Mouse (Mus musculus) liver, embryonic 15.5 days (tissue): ENCODE measurements at regions not wholly inside any gene's neighbourhood (a gene's known extent, or its start where the extent isn't known, plus 50 kb on each side); places are given as distances from the start of the nearest gene placed in this dataset.
"Not testable (repeated sequence)": the region's sequence is repeated elsewhere in the genome, so short reads cannot be mapped to it uniquely, and the experiment has no call there.

Experiments used
- ATAC-seq: fragments of 200-750 bp; cut with Nextera tagmentation; 2 replicates; pipeline ENCODE4 v1.8.0; 2017; ENCODE audit warnings: moderate number of reproducible peaks, mild to moderate bottlenecking, moderate library complexity; ENCODE audit not compliant: insufficient read depth
- H3K27ac ChIP-seq: fragments of 300-500 bp; sonication (generic); replicated peaks from 2 replicates; pipeline ENCODE4 v1.5.1; 2015; ENCODE audit warnings: mild to moderate bottlenecking, inconsistent platforms
- H3K27me3 ChIP-seq: fragments of 300-500 bp; sonication (generic); 2 replicates; pipeline ENCODE4 v1.6.1; 2015; ENCODE audit warnings: mild to moderate bottlenecking, inconsistent platforms
- H3K36me3 ChIP-seq: fragments of 300-500 bp; sonication (generic); replicated peaks from 2 replicates; pipeline ENCODE4 v1.6.1; 2015; ENCODE audit warnings: moderate library complexity, mild to moderate bottlenecking, inconsistent platforms
- H3K4me1 ChIP-seq: fragments of 300-500 bp; sonication (generic); replicated peaks from 2 replicates; pipeline ENCODE4 v1.6.1; 2015; ENCODE audit warnings: inconsistent platforms
- H3K4me2 ChIP-seq: fragments of 300-500 bp; sonication (generic); 2 replicates; pipeline ENCODE4 v1.6.1; 2015; ENCODE audit warnings: moderate library complexity, mild to moderate bottlenecking, inconsistent platforms
- H3K4me3 ChIP-seq: fragments of 300-500 bp; sonication (generic); replicated peaks from 2 replicates; pipeline ENCODE4 v1.5.1; 2015; ENCODE audit warnings: mild to moderate bottlenecking, inconsistent platforms
- H3K9ac ChIP-seq: fragments of 300-500 bp; sonication (generic); 2 replicates; pipeline ENCODE4 v1.6.1; 2015; ENCODE audit warnings: moderate library complexity, mild to moderate bottlenecking, inconsistent platforms
- H3K9me3 ChIP-seq: fragments of 300-500 bp; sonication (generic); replicated peaks from 2 replicates; pipeline ENCODE4 v1.6.1; 2016; ENCODE audit warnings: inconsistent platforms
- WGBS: fragments of 180-500 bp; shearing (Covaris S2); methylation state at CpG from one replicate; pipeline ENCODE4 v1.1.7; 2015; ENCODE audit warnings: mixed read lengths; ENCODE audit not compliant: insufficient replicate concordance; 5-methylcytosine and 5-hydroxymethylcytosine counted together

- Histone ChIP-seq H3K4me2 (no peak overlapping the region), H3K4me3 (no peak overlapping the region), H3K9ac (no peak overlapping the region), H3K27me3 (no peaks in the 10 kb centered on the region), H3K36me3 (no peaks in the 10 kb centered on the region), H3K9me3 (no peaks in the 10 kb centered on the region), H3K4me1 (no peaks in the 10 kb centered on the region), H3K27ac (no peak overlapping the region)
- no peak for ATAC-seq
- 66% methylated on average over 7 of the region's 7 CpGs for WGBS
These were observed 171.9 kb downstream of the Epm2a start for GRCm38 (mm10) chr10:11515144-11515543.

GRCm38 (mm10) chr10:11517122-11517521 lies 173.9 kb downstream of the Epm2a start:
- ATAC-seq = no peak
- WGBS = 45% methylated on average over 2 of the region's 2 CpGs

GRCm38 (mm10) chr10:11531343-11531742 lies 188.1 kb downstream of the Epm2a start:
- H3K27me3 ChIP-seq = no peaks in the 10 kb centered on the region
- WGBS = 50% methylated on average over 1 of the region's 1 CpGs
- H3K4me1 ChIP-seq = no peaks in the 10 kb centered on the region
- H3K9me3 ChIP-seq = no peaks in the 10 kb centered on the region
- no peak overlapping the region for H3K27ac ChIP-seq
- ATAC-seq = no peak
- H3K9ac ChIP-seq = no peak overlapping the region
- no peak overlapping the region for H3K4me3 ChIP-seq
- H3K36me3 ChIP-seq = no peaks in the 10 kb centered on the region
- H3K4me2 ChIP-seq = no peak overlapping the region

More at GRCm38 (mm10) chr10:11517122-11517521, 173.9 kb downstream of the Epm2a start:
- Histone ChIP-seq H3K4me1 (no peaks in the 10 kb centered on the region), H3K9ac (no peak overlapping the region), H3K36me3 (no peaks in the 10 kb centered on the region), H3K27me3 (no peaks in the 10 kb centered on the region), H3K4me2 (no peak overlapping the region), H3K4me3 (no peak overlapping the region), H3K9me3 (no peaks in the 10 kb centered on the region), H3K27ac (no peak overlapping the region)

GRCm38 (mm10) chr10:11555376-11555775 lies 212.2 kb downstream of the Epm2a start:
- 76% methylated on average over 15 of the region's 15 CpGs for WGBS
- H3K4me3 ChIP-seq, ATAC-seq, H3K4me2 ChIP-seq, H3K4me1 ChIP-seq, H3K27me3 ChIP-seq, H3K36me3 ChIP-seq, H3K9ac ChIP-seq, H3K27ac ChIP-seq, H3K9me3 ChIP-seq: not testable (repeated sequence)

GRCm38 (mm10) chr10:11570523-11571055 lies 227.4 kb downstream of the Epm2a start:
- no peak overlapping the region for H3K9ac ChIP-seq
- H3K36me3 ChIP-seq = no peaks in the 10 kb centered on the region
- no peaks in the 10 kb centered on the region for H3K27me3 ChIP-seq
- no peak overlapping the region for H3K4me2 ChIP-seq
- WGBS = 54% methylated on average over 4 of the region's 4 CpGs
- H3K4me3 ChIP-seq = no peak overlapping the region
- no peaks in the 10 kb centered on the region for H3K9me3 ChIP-seq
- ATAC-seq = no peak
- H3K27ac ChIP-seq = no peak overlapping the region
- no peaks in the 10 kb centered on the region for H3K4me1 ChIP-seq

- H3K4me1 ChIP-seq = no peaks in the 10 kb centered on the region
- ATAC-seq = no peak
- H3K27me3 ChIP-seq = no peaks in the 10 kb centered on the region
- no peaks in the 10 kb centered on the region for H3K9me3 ChIP-seq
- 87% methylated on average over 1 of the region's 1 CpGs for WGBS
- H3K9ac ChIP-seq = no peak overlapping the region
- H3K4me3 ChIP-seq = no peak overlapping the region
- H3K27ac ChIP-seq = no peak overlapping the region
- no peaks in the 10 kb centered on the region for H3K36me3 ChIP-seq
- H3K4me2 ChIP-seq = no peak overlapping the region
These were observed 265.2 kb downstream of the Epm2a start for GRCm38 (mm10) chr10:11608451-11608850.

- not testable (repeated sequence) for H3K27ac ChIP-seq, H3K27me3 ChIP-seq, H3K9ac ChIP-seq, H3K9me3 ChIP-seq, H3K36me3 ChIP-seq, ATAC-seq, H3K4me3 ChIP-seq, H3K4me1 ChIP-seq, H3K4me2 ChIP-seq
- 79% methylated on average over 20 of the region's 20 CpGs for WGBS
These were observed 265.9 kb downstream of the Epm2a start for GRCm38 (mm10) chr10:11609092-11609491.

GRCm38 (mm10) chr10:11648151-11648550 lies 304.9 kb downstream of the Epm2a start:
- Histone ChIP-seq H3K27ac (no peak overlapping the region), H3K9me3 (no peaks in the 10 kb centered on the region), H3K4me3 (no peak overlapping the region), H3K27me3 (no peaks in the 10 kb centered on the region), H3K9ac (no peak overlapping the region), H3K4me2 (no peak overlapping the region), H3K36me3 (no peaks in the 10 kb centered on the region), H3K4me1 (no peaks in the 10 kb centered on the region)
- 58% methylated on average over 1 of the region's 1 CpGs for WGBS
- no peak for ATAC-seq

- H3K4me2 ChIP-seq = no peak overlapping the region
- ATAC-seq = no peak
- no peaks in the 10 kb centered on the region for H3K9me3 ChIP-seq
- no peaks in the 10 kb centered on the region for H3K27me3 ChIP-seq
- H3K9ac ChIP-seq = no peak overlapping the region
- no peak overlapping the region for H3K27ac ChIP-seq
- H3K36me3 ChIP-seq = no peaks in the 10 kb centered on the region
- H3K4me3 ChIP-seq = no peak overlapping the region
- 8% methylated on average over 1 of the region's 1 CpGs for WGBS
- H3K4me1 ChIP-seq = no peaks in the 10 kb centered on the region
These were observed 317.0 kb downstream of the Epm2a start for GRCm38 (mm10) chr10:11660056-11660770.

GRCm38 (mm10) chr10:11661660-11662250 lies 318.6 kb downstream of the Epm2a start:
- H3K4me3 ChIP-seq = no peak overlapping the region
- no peak overlapping the region for H3K9ac ChIP-seq
- H3K36me3 ChIP-seq = no peaks in the 10 kb centered on the region
- no peaks in the 10 kb centered on the region for H3K9me3 ChIP-seq
- no peaks in the 10 kb centered on the region for H3K4me1 ChIP-seq
- ATAC-seq = no peak
- WGBS = 31% methylated on average over 5 of the region's 5 CpGs
- no peaks in the 10 kb centered on the region for H3K27me3 ChIP-seq
- H3K27ac ChIP-seq = no peak overlapping the region
- H3K4me2 ChIP-seq = no peak overlapping the region

GRCm38 (mm10) chr10:11709742-11710141 lies 366.5 kb downstream of the Epm2a start:
- Histone ChIP-seq H3K4me1 (no peaks in the 10 kb centered on the region), H3K27me3 (no peaks in the 10 kb centered on the region), H3K9ac (no peak overlapping the region), H3K36me3 (no peaks in the 10 kb centered on the region), H3K27ac (no peak overlapping the region), H3K4me3 (no peak overlapping the region), H3K4me2 (no peak overlapping the region), H3K9me3 (no peaks in the 10 kb centered on the region)
- WGBS = 59% methylated on average over 2 of the region's 2 CpGs
- ATAC-seq = no peak
